Mouse (Mus musculus): ENCODE results near the gene Olfr846. TPM values are rescaled to one million over a fixed set of nuclear protein-coding genes. Genes with fewer than 3 reads are reported as not detected.

Gene Olfr846
- not detected in 2 replicates for polyA plus RNA-seq (2012; rRNA removed)

DNA sequence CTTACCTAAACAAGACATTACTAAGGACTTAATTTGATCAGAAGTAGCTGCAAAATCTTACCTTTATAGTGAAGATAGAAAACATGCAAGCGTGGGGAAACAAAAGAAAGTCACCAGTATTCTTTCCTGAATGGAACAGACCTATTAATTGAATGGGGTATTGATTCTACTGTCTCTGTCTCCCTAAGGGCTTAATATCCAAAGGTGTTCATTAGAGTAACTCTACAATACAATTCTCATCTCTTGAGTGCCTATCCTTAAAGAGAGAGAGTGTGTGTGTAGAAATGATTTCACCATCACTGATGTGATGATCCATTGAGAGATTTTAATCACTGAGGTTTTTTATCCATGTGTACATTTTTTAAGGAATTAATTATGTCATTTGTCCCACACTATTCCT lies at the start of gene Olfr846:
TSS of gene Olfr846 (minus strand) at position 101 of the 400 bp plus-strand sequence.
- no peak for DNase-seq
- no peaks in the 10 kb centered on the region for H3K4me1 ChIP-seq (replicated peaks; ENCODE audit: control insufficient read depth, insufficient read depth, low read length)
- no peak within 1 kb of the TSS for H3K27ac ChIP-seq (ENCODE audit: control insufficient read depth, insufficient read depth, low read length)
- WGBS, result 57% methylated on average over 1 of the region's 1 CpGs
- no peaks in the 10 kb centered on the region for H3K36me3 ChIP-seq (ENCODE audit: control insufficient read depth, insufficient read depth, low read length)
- H3K27me3 ChIP-seq (ENCODE audit: control insufficient read depth, insufficient read depth, low read length), result no peaks in the 10 kb centered on the region
- TF ChIP-seq CTCF (IDR thresholded peaks at IDR 0.05; ENCODE audit: borderline replicate concordance, control insufficient read depth, extremely low read depth, insufficient read depth, low read length, poor library complexity) (no peak), POLR2A (IDR thresholded peaks at IDR 0.05; ENCODE audit: control insufficient read depth, extremely low read depth, insufficient read depth, low read length, poor library complexity) (no peak)
- H3K4me3 ChIP-seq (ENCODE audit: control insufficient read depth, insufficient read depth, low read length), result no peak within 1 kb of the TSS

DNA sequence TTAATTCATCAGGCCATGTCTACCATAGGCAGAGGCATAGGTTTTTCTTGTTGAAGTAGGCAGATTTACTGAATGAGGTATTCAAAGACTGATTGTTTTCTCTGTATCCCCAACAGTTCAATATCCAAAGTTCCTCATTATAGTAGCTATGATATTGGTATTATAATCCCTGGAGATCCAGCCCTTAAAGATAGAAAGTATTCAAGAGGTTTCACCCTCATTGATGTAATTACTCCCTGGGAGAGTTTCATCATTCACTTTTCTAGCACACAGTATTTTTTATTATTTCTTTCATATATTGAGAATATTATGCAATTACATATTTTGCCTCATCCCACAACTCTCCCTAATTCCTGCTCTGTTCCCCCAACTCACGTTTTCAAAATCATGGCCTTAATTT lies 14.8 kb upstream of the Olfr846 start, which contains the start of gene Olfr847:
TSS of gene Olfr847 (minus strand) at position 101 of the 400 bp plus-strand sequence.
- H3K36me3 ChIP-seq (ENCODE audit: control insufficient read depth, insufficient read depth, low read length), result no peaks in the 10 kb centered on the region
- TF ChIP-seq POLR2A (IDR thresholded peaks at IDR 0.05; ENCODE audit: control insufficient read depth, extremely low read depth, insufficient read depth, low read length, poor library complexity) (no peak), CTCF (IDR thresholded peaks at IDR 0.05; ENCODE audit: borderline replicate concordance, control insufficient read depth, extremely low read depth, insufficient read depth, low read length, poor library complexity) (no peak)
- no peaks in the 10 kb centered on the region for H3K27me3 ChIP-seq (ENCODE audit: control insufficient read depth, insufficient read depth, low read length)
- no peaks in the 10 kb centered on the region for H3K4me1 ChIP-seq (replicated peaks; ENCODE audit: control insufficient read depth, insufficient read depth, low read length)
- WGBS, result 63% methylated on average over 1 of the region's 1 CpGs
- DNase-seq, result no peak
- H3K27ac ChIP-seq (ENCODE audit: control insufficient read depth, insufficient read depth, low read length), result no peak within 1 kb of the TSS
- H3K4me3 ChIP-seq (ENCODE audit: control insufficient read depth, insufficient read depth, low read length), result no peak within 1 kb of the TSS

DNA sequence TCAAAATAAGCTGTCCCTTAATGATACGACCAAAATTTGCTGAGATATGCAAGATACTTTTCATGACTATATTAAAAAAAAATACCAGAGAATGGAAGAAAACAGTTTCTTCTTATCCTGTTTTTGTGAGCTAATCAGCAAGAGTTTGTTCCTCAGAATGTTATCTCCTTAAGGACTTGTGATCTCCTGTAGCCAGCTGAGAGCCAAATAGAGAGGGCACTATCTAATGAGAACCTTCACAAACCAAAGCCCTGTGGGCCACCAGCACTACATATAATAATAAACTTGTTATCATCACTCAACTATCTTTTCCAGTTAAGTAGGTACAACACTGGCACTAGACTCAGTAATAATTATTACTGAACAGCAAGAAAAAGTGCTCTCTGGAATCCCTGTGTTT lies 27.6 kb downstream of the Olfr846 start, which contains the start of gene Olfr845:
TSS of gene Olfr845 (plus strand) at position 301 of the 400 bp plus-strand sequence.
- TF ChIP-seq POLR2A (IDR thresholded peaks at IDR 0.05; ENCODE audit: control insufficient read depth, extremely low read depth, insufficient read depth, low read length, poor library complexity) (no peak), CTCF (IDR thresholded peaks at IDR 0.05; ENCODE audit: borderline replicate concordance, control insufficient read depth, extremely low read depth, insufficient read depth, low read length, poor library complexity) (no peak)
- WGBS, result 85% methylated on average over 1 of the region's 1 CpGs
- no peaks in the 10 kb centered on the region for H3K36me3 ChIP-seq (ENCODE audit: control insufficient read depth, insufficient read depth, low read length)
- H3K27ac ChIP-seq (ENCODE audit: control insufficient read depth, insufficient read depth, low read length), result no peak within 1 kb of the TSS
- no peak for DNase-seq
- no peak within 1 kb of the TSS for H3K4me3 ChIP-seq (ENCODE audit: control insufficient read depth, insufficient read depth, low read length)
- no peaks in the 10 kb centered on the region for H3K27me3 ChIP-seq (ENCODE audit: control insufficient read depth, insufficient read depth, low read length)
- H3K4me1 ChIP-seq (replicated peaks; ENCODE audit: control insufficient read depth, insufficient read depth, low read length), result no peaks in the 10 kb centered on the region

DNA sequence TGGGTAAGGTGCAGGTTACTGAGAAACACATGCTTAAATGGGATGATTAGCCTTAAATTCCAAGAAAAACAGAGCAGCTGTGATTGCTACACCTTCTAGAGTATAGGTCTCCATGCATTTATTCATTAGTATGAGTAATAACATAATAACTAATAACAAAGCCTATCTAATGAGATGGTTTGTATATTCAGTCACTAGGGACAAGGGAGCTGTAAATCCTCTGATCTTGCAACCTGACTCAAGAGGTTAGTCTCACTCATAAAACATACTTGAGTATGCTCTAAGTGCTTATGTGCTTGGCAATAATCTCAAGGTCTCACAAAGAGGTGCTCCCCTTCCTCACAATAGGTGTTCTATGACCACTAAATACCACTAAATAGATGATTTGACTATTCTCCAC lies 47.8 kb downstream of the Olfr846 start, which contains the start of gene Olfr844:
TSS of gene Olfr844 (plus strand) at position 301 of the 400 bp plus-strand sequence.
- H3K36me3 ChIP-seq (ENCODE audit: control insufficient read depth, insufficient read depth, low read length), result no peaks in the 10 kb centered on the region
- no peak within 1 kb of the TSS for H3K27ac ChIP-seq (ENCODE audit: control insufficient read depth, insufficient read depth, low read length)

More for the DNA sequence above, 47.8 kb downstream of the Olfr846 start, which contains the start of gene Olfr844:
- TF ChIP-seq CTCF (IDR thresholded peaks at IDR 0.05; ENCODE audit: borderline replicate concordance, control insufficient read depth, extremely low read depth, insufficient read depth, low read length, poor library complexity) (no peak), POLR2A (IDR thresholded peaks at IDR 0.05; ENCODE audit: control insufficient read depth, extremely low read depth, insufficient read depth, low read length, poor library complexity) (no peak)
- no peak within 1 kb of the TSS for H3K4me3 ChIP-seq (ENCODE audit: control insufficient read depth, insufficient read depth, low read length)
- no peaks in the 10 kb centered on the region for H3K27me3 ChIP-seq (ENCODE audit: control insufficient read depth, insufficient read depth, low read length)
- no peaks in the 10 kb centered on the region for H3K4me1 ChIP-seq (replicated peaks; ENCODE audit: control insufficient read depth, insufficient read depth, low read length)
- no peak for DNase-seq

Other genes starting within 250 kb of the Olfr846 start
- gene Olfr836, start 243.6 kb downstream of the Olfr846 start, polyA plus RNA-seq (2012; rRNA removed), result not detected in 2 replicates
- gene Olfr837, start 227.7 kb downstream of the Olfr846 start, polyA plus RNA-seq (2012; rRNA removed), result not detected in 2 replicates
- not detected in 2 replicates for gene Olfr839-ps1, start 186.7 kb downstream of the Olfr846 start, polyA plus RNA-seq (2012; rRNA removed)
- not detected in 2 replicates for gene Olfr843, start 112.0 kb downstream of the Olfr846 start, polyA plus RNA-seq (2012; rRNA removed)
- not detected in 2 replicates for gene Olfr844, start 47.7 kb downstream of the Olfr846 start, polyA plus RNA-seq (2012; rRNA removed)
- not detected in 2 replicates for gene Olfr845, start 27.5 kb downstream of the Olfr846 start, polyA plus RNA-seq (2012; rRNA removed)
- gene Olfr847, start 14.7 kb upstream of the Olfr846 start, polyA plus RNA-seq (2012; rRNA removed), result not detected in 2 replicates
- gene Olfr849, start 76.3 kb upstream of the Olfr846 start, polyA plus RNA-seq (2012; rRNA removed), result not detected in 2 replicates
- not detected in 2 replicates for gene Olfr850, start 114.2 kb upstream of the Olfr846 start, polyA plus RNA-seq (2012; rRNA removed)
- not detected in 2 replicates for gene Olfr851, start 129.3 kb upstream of the Olfr846 start, polyA plus RNA-seq (2012; rRNA removed)
- gene Olfr853, start 177.1 kb upstream of the Olfr846 start, polyA plus RNA-seq (2012; rRNA removed), result not detected in 2 replicates
- gene Olfr854, start 203.4 kb upstream of the Olfr846 start, polyA plus RNA-seq (2012; rRNA removed), result not detected in 2 replicates
- gene Olfr855, start 218.6 kb upstream of the Olfr846 start, polyA plus RNA-seq (2012; rRNA removed), result not detected in 2 replicates